Mouse (Mus musculus) adrenal gland, adult 2 months (tissue): ENCODE measurements at regions not wholly inside any gene's neighbourhood (a gene's known extent, or its start where the extent isn't known, plus 50 kb on each side); places are given as distances from the start of the nearest gene placed in this dataset.
"Not testable (repeated sequence)": the region's sequence is repeated elsewhere in the genome, so short reads cannot be mapped to it uniquely, and the experiment has no call there.

ENCODE experiments used
- DNase-seq: peaks from one replicate; pipeline ENCODE4 v3.0.0; 2021

- not testable (repeated sequence) for DNase-seq
Observed at GRCm38 (mm10) chrX:19341231-19342007, 139.7 kb downstream of the Tex13c3 start.

GRCm38 (mm10) chrX:19313286-19313685 lies 167.8 kb downstream of the Tex13c3 start:
- DNase-seq, result no peak

- no peak for DNase-seq
Observed at GRCm38 (mm10) chrX:19311809-19312559, 169.1 kb downstream of the Tex13c3 start.

- no peak for DNase-seq
Observed at GRCm38 (mm10) chrX:19311377-19311776, 169.7 kb downstream of the Tex13c3 start.

- no peak for DNase-seq
Observed at GRCm38 (mm10) chrX:19288171-19288570, 192.9 kb downstream of the Tex13c3 start.

GRCm38 (mm10) chrX:19286431-19286830 lies 194.7 kb downstream of the Tex13c3 start:
- DNase-seq, result no peak

GRCm38 (mm10) chrX:19285773-19286172 lies 195.3 kb downstream of the Tex13c3 start:
- no peak for DNase-seq

GRCm38 (mm10) chrX:19283078-19283477 lies 198.0 kb downstream of the Tex13c3 start:
- no peak for DNase-seq

GRCm38 (mm10) chrX:19264237-19264636 lies 216.9 kb downstream of the Tex13c3 start:
- DNase-seq, result no peak

GRCm38 (mm10) chrX:19246777-19247619 lies 234.1 kb downstream of the Tex13c3 start:
- no peak for DNase-seq

GRCm38 (mm10) chrX:19237738-19238261 lies 243.3 kb downstream of the Tex13c3 start:
- peak; percentile 75 for DNase-seq

- peak; percentile 35 for DNase-seq
Observed at GRCm38 (mm10) chrX:19237048-19237737, 243.9 kb downstream of the Tex13c3 start.

- DNase-seq, result no peak
Observed at GRCm38 (mm10) chrX:19235449-19235848, 245.7 kb downstream of the Tex13c3 start.

- DNase-seq, result no peak
Observed at GRCm38 (mm10) chrX:19231823-19232222, 249.3 kb downstream of the Tex13c3 start.

GRCm38 (mm10) chrX:19223336-19223735 lies 257.8 kb downstream of the Tex13c3 start:
- DNase-seq, result no peak

GRCm38 (mm10) chrX:19220785-19221496 lies 260.2 kb downstream of the Tex13c3 start:
- DNase-seq, result no peak

GRCm38 (mm10) chrX:19219727-19220126 lies 261.4 kb downstream of the Tex13c3 start:
- DNase-seq, result no peak

- no peak for DNase-seq
Observed at GRCm38 (mm10) chrX:19219301-19219700, 261.8 kb downstream of the Tex13c3 start.

- DNase-seq, result peak; percentile 28
Observed at GRCm38 (mm10) chrX:19206420-19206819, 274.7 kb downstream of the Tex13c3 start.

GRCm38 (mm10) chrX:19202542-19202941 lies 278.6 kb downstream of the Tex13c3 start:
- no peak for DNase-seq

- no peak for DNase-seq
Observed at GRCm38 (mm10) chrX:19201383-19201782, 279.7 kb downstream of the Tex13c3 start.
